Mouse (Mus musculus) hindbrain, embryonic 10.5 days (tissue): Measurements from ENCODE around the gene Gnat2. TPM values are rescaled to one million over a fixed set of nuclear protein-coding genes. Genes with fewer than 3 reads are reported as not detected.

Experiments used
- DNase-seq: peaks from one replicate; pipeline ENCODE4 v3.0.0-alpha.2; 2017; ENCODE audit warnings: low spot score
- H3K27ac ChIP-seq: fragments of 300-500 bp; sonication (generic); 2 replicates; pipeline ENCODE4 v1.5.1; 2016; ENCODE audit warnings: mild to moderate bottlenecking, moderate library complexity
- H3K27me3 ChIP-seq: fragments of 300-500 bp; sonication (generic); 2 replicates; pipeline ENCODE4 v1.6.1; 2016; ENCODE audit warnings: mild to moderate bottlenecking; ENCODE audit not compliant: poor library complexity, insufficient read depth, severe bottlenecking
- H3K36me3 ChIP-seq: fragments of 300-500 bp; sonication (generic); 2 replicates; pipeline ENCODE4 v1.6.1; 2016; ENCODE audit warnings: mild to moderate bottlenecking, moderate library complexity
- H3K4me1 ChIP-seq: fragments of 300-500 bp; sonication (generic); replicated peaks from 2 replicates; pipeline ENCODE4 v1.6.1; 2016; ENCODE audit warnings: mild to moderate bottlenecking
- H3K4me3 ChIP-seq: fragments of 300-500 bp; sonication (generic); 2 replicates; pipeline ENCODE4 v1.5.1; 2016; ENCODE audit warnings: mild to moderate bottlenecking, moderate library complexity
- H3K9me3 ChIP-seq: fragments of 300-500 bp; sonication (generic); 2 replicates; pipeline ENCODE4 v1.6.1; 2016; ENCODE audit warnings: mild to moderate bottlenecking, moderate library complexity
- WGBS: fragments of 180-500 bp; shearing (Covaris S2); methylation state at CpG from one replicate; pipeline ENCODE4 v1.1.7; 2016; 5-methylcytosine and 5-hydroxymethylcytosine counted together
- polyA plus RNA-seq: library from polyadenylated mRNA; unstranded; fragments of >200 nt; fragmentation: Nextera tagmentation; extraction: Ambion mirVana; gene quantifications from 2 replicates; pipeline ENCODE4 v1.2.1, GENCODE M21; 2016

The Gnat2 gene
- polyA plus RNA-seq, 1 experiment from 2014 or later: 0.46 TPM

DNA sequence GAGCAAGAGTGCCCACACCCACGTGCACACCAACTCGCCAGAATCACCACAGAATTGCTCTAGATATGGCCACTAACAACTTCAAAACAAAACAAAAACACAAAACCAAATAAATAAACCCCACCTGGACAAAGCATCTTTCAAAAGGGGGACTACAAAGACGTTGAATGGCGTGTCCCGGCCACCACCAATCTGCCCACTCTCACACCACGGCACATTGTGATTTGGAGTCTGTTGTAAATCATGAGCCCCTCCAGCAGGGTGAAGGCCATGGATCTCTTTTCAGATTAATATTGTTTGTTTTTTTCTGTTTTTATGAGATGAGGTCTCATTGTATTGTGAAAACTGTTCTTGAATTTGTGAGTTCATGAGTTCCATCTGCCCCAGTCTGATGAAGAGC is 9.5 kb downstream of the Gnat2 start:
- Histone ChIP-seq H3K27ac (no peak overlapping the region), H3K4me3 (no peak overlapping the region), H3K9me3 (no peaks in the 10 kb centered on the region), H3K36me3 (peaks cover 24% of the 10 kb centered on the region), H3K27me3 (no peaks in the 10 kb centered on the region), H3K4me1 (no peaks in the 10 kb centered on the region)
- 88% methylated on average over 6 of the region's 6 CpGs for WGBS
- DNase-seq: no peak

DNA sequence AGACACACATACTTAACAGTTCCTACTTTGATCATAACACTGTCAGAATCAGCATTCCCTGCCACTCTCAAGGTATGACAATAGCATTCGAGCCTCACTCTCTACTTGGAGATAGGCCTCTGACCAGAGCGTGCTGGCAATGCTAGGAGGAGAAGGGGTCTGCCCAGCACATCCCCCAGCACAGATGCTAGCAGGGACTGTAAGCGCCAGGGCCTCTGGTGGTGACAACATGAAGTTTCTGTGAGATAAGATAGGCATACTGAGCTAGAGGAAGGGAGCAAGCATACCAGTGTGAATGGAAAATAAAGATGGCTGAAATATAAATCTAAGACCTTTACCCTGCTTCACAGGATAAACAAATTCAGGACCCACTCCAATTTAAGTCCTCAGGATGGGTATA is 12.7 kb downstream of the Gnat2 start:
- H3K4me1 ChIP-seq: no peaks in the 10 kb centered on the region
- H3K27ac ChIP-seq: no peak overlapping the region
- no peaks in the 10 kb centered on the region for H3K9me3 ChIP-seq
- H3K27me3 ChIP-seq: no peaks in the 10 kb centered on the region
- DNase-seq: no peak
- H3K4me3 ChIP-seq: no peak overlapping the region
- peaks cover 54% of the 10 kb centered on the region for H3K36me3 ChIP-seq
- WGBS: 92% methylated on average over 3 of the region's 3 CpGs

DNA sequence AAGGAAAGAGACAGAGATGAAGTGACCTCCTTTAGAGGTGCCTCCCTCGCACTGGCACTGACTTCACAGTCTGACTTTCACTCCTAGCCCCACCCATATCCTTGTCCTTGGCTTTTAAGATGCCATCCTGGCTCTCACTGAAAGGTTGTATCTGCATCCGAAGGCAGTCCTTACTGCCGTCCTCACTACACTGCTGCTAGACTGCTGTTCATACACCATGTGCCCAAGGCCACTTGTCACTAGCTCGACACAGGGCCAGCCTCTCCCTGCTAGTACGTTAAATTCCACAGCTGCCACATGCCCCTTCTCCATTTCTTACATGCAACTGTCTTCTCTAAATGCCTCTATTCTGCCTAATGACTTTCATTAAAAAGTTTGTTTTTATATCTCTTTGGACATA is 18.7 kb downstream of the Gnat2 start:
- Histone ChIP-seq H3K9me3 (no peaks in the 10 kb centered on the region), H3K36me3 (peaks cover 96% of the 10 kb centered on the region), H3K4me1 (no peaks in the 10 kb centered on the region), H3K27me3 (no peaks in the 10 kb centered on the region), H3K4me3 (no peak overlapping the region), H3K27ac (no peak overlapping the region)
- 91% methylated on average over 5 of the region's 5 CpGs for WGBS
- DNase-seq: no peak

DNA sequence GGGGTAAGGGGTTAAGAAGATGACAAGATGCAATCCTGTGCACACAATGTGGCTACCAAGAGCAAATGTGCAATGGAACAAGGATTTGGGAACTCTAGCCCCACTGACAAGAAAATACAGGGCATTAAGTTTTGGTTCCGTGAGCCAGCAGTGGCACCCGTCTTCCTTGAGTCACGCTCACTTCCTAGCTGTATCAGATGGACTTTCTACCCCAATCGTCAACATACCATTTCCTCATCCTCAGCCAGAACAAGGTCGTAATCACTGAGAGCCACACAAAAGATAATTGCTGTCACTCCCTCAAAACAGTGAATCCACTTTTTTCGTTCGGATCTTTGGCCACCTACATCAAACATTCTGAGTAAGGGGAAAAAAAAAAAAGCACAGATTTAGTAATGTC is 19.7 kb downstream of the Gnat2 start:
- Histone ChIP-seq H3K4me3 (no peak overlapping the region), H3K27me3 (no peaks in the 10 kb centered on the region), H3K4me1 (no peaks in the 10 kb centered on the region), H3K9me3 (no peaks in the 10 kb centered on the region), H3K27ac (no peak overlapping the region), H3K36me3 (peaks cover 97% of the 10 kb centered on the region)
- DNase-seq: no peak
- 94% methylated on average over 7 of the region's 7 CpGs for WGBS

DNA sequence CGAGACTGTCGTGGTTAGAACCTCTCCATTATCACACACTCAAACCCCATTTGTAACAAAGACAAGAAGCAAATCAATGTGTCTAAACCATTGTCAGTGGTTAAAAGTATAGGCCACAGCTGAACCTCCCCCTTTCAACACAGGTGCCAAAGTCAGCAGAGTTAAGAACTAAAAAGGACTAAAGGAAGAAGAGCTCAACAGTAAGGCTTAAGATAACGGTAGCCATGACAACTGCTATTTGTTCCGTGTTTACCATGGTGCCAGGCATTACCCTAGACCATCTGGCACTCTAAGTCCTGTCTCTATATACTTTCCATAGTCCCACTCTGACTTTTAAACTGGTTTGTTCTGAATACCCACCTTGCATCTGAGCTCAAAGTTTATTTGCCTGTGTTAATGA is 20.1 kb downstream of the Gnat2 start:
- Histone ChIP-seq H3K36me3 (peaks cover 98% of the 10 kb centered on the region), H3K9me3 (no peaks in the 10 kb centered on the region), H3K27me3 (no peaks in the 10 kb centered on the region), H3K4me3 (no peak overlapping the region), H3K4me1 (no peaks in the 10 kb centered on the region), H3K27ac (no peak overlapping the region)
- DNase-seq: no peak
- WGBS: 92% methylated on average over 4 of the region's 4 CpGs

DNA sequence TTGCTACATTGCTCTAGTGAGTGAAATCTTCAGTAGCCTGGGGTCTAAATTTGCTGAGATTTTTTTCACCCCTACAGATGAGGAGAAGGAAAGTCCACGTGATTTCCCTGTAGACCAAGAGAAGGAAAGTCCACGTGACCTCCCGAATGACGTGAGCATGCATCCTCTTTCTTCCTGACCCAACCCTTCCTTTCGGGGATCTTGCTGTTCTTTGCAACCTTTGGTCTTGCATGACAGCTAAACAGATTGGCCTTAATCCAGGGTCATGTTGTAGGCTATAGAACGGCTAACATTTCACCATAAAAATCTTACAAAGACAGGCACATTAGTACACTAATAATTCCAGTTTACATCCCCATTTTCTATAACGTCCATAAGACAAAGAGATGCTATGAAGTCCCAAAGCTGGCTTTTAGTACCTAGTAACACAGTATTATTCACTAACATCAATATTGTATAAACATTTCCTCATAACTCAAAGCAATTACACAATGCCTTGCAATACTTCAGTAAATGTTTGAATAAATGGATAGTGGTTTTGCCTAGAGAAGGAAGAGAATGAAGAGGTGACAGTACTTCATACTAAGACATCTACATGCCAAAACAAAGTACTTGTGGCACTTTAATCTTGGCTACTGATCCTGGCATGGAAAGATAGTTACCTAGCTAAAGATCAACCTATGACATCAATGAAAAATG is 21.2 kb downstream of the Gnat2 start:
- WGBS: 93% methylated on average over 7 of the region's 7 CpGs

DNA sequence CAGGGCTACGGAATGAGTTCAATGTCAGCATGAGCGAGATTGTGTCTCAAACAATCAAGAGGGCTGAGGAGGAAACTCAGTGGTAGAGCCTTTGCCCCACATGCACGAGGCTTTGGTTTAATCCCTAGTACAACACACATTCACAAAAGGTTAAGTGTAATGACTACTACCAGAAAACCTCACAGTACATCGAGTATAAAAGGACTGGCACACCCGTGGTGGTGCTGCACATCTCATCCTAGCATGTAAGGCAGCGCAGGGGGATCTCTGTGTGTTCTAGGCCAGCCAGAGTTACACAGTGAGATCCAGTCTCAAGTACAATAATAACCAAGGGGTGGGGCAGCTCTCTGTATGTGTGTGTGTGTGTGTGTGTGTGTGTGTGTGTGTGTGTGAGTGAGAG is 24.9 kb downstream of the Gnat2 start:
- Histone ChIP-seq H3K4me3 (no peak overlapping the region), H3K27me3 (no peaks in the 10 kb centered on the region), H3K9me3 (no peaks in the 10 kb centered on the region), H3K4me1 (no peaks in the 10 kb centered on the region), H3K27ac (no peak overlapping the region), H3K36me3 (peaks cover 96% of the 10 kb centered on the region)
- DNase-seq: no peak
- WGBS: 94% methylated on average over 6 of the region's 6 CpGs

More for the DNA sequence above, 21.2 kb downstream of the Gnat2 start:
- H3K9me3 ChIP-seq: no peaks in the 10 kb centered on the region
- no peak overlapping the region for H3K4me3 ChIP-seq
- no peaks in the 10 kb centered on the region for H3K27me3 ChIP-seq
- no peak for DNase-seq
- H3K36me3 ChIP-seq: peaks cover 98% of the 10 kb centered on the region
- no peaks in the 10 kb centered on the region for H3K4me1 ChIP-seq
- H3K27ac ChIP-seq: no peak overlapping the region

DNA sequence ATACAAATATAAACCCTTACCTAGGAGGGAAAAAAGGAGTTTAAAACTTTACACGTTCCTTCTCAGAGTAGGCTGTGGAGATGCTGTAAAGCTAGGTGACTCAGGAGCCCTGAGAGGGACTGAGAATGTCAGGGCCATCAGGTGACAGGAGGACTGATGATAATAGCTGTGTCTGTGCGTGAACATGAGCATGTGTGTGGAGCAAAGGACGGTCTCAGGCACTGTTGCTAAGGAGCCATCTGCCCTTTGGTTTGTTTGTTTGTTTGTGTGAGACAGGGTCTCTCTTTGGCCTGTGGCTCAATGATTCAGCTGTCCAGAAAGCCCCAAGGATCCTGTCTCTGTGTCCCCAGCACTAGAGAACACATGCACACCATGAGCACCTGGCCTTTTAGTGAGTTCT is 28.5 kb downstream of the Gnat2 start:
- no peak overlapping the region for H3K27ac ChIP-seq
- WGBS: 90% methylated on average over 3 of the region's 3 CpGs
- no peaks in the 10 kb centered on the region for H3K4me1 ChIP-seq
- H3K27me3 ChIP-seq: no peaks in the 10 kb centered on the region
- H3K9me3 ChIP-seq: no peaks in the 10 kb centered on the region
- no peak overlapping the region for H3K4me3 ChIP-seq
- H3K36me3 ChIP-seq: peaks cover 72% of the 10 kb centered on the region
- no peak for DNase-seq

DNA sequence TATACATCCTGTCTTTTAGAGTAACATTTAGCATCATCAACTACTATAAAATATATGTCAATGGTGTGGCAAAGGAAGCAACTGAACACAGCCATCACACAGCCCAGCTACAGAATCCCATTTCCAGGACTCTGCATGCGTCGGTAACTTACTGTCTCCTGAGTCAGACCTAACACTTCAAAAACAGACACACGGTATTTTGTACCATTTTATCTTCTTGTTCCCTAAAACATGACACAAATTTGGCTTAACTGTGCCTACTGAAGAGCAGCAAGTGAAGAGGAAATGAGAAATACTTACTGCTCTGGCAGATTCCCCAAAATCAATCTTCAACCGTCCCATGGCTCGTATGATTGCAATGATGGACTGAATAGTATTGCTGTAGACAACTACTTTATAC is 30.7 kb downstream of the Gnat2 start:
- no peaks in the 10 kb centered on the region for H3K27me3 ChIP-seq
- peaks cover 51% of the 10 kb centered on the region for H3K36me3 ChIP-seq
- 92% methylated on average over 5 of the region's 5 CpGs for whole genome bisulfite sequencing
- H3K27ac ChIP-seq: no peak overlapping the region
- H3K4me3 ChIP-seq: no peak overlapping the region
- no peak for DNase-seq
- H3K4me1 ChIP-seq: peaks cover 3% of the 10 kb centered on the region; the same call in 1 of the 2 replicates
- no peaks in the 10 kb centered on the region for H3K9me3 ChIP-seq

DNA sequence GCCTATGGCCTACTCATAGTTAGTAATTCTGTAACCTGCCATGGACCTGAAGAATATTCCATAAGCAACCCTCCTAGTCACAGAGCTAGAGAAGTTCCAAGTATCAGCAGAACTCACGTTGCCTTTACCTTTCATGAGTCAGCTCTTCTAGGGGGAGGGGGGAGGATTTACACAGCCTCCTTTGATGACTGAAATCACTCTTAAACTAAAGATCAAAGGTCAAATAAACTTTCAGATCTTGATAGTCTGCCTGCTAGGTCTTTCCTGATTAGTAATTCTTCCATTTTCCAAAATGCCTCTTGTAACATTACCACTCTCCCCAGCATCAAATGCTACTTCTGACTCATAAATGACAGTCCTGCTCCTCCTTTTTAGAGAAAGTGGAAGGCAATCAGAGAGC is 31.5 kb downstream of the Gnat2 start:
- no peak for DNase-seq
- Histone ChIP-seq H3K4me3 (no peak overlapping the region), H3K27me3 (no peaks in the 10 kb centered on the region), H3K4me1 (peaks cover 11% of the 10 kb centered on the region; the same call in 1 of the 2 replicates), H3K36me3 (peaks cover 42% of the 10 kb centered on the region), H3K27ac (no peak overlapping the region), H3K9me3 (no peaks in the 10 kb centered on the region)
- 81% methylated on average over 1 of the region's 1 CpGs for WGBS

DNA sequence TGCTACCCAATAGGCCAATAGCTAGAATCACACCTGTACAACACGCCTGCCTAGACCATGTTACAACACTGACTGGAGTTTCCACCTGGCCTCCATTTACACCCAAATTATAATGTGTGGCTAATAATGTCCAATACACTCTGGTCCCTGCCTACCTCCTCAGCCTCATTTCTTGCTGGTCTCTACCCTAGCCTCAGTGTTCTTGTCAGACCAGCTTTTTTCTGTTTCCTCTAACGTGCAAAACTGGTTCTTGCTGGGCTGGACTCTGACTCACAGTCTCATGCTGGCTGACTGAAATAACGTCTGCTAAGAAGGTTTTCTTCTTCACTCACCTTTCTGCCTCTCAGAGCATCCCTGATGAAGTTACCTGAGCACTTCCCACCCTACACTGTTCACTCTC is 33.7 kb downstream of the Gnat2 start:
- H3K27me3 ChIP-seq: no peaks in the 10 kb centered on the region
- peaks cover 20% of the 10 kb centered on the region for H3K36me3 ChIP-seq
- no peak overlapping the region for H3K4me3 ChIP-seq
- no peak for DNase-seq
- no peaks in the 10 kb centered on the region for H3K9me3 ChIP-seq
- 90% methylated on average over 3 of the region's 3 CpGs for WGBS
- H3K4me1 ChIP-seq: peaks cover 13% of the 10 kb centered on the region; the same call in 1 of the 2 replicates
- H3K27ac ChIP-seq: no peak overlapping the region

DNA sequence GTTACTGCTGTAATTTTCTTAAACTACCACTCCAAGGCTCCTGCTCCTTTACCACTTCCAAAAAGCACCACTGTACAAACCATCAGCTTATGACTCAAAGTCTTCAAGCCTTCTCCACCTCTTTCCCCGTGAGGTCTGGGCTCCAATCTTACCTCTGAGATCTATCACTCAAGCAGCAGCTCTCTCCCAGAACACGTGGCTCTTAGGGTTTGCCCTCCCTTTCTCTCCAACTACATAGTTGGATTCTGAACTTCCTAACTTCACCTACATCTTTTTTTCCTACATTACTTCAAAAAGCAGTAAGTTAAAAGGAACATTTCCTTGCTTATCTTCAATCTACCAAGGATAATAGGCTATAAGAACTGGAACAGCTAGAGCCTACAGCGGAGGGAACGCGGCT is 35.9 kb downstream of the Gnat2 start:
- peaks cover 1% of the 10 kb centered on the region for H3K36me3 ChIP-seq
- WGBS: 82% methylated on average over 5 of the region's 5 CpGs
- no peak for DNase-seq
- no peak overlapping the region for H3K27ac ChIP-seq
- H3K4me1 ChIP-seq: peaks cover 17% of the 10 kb centered on the region; the same call in 1 of the 2 replicates
- no peak overlapping the region for H3K4me3 ChIP-seq
- H3K27me3 ChIP-seq: no peaks in the 10 kb centered on the region
- H3K9me3 ChIP-seq: no peaks in the 10 kb centered on the region

DNA sequence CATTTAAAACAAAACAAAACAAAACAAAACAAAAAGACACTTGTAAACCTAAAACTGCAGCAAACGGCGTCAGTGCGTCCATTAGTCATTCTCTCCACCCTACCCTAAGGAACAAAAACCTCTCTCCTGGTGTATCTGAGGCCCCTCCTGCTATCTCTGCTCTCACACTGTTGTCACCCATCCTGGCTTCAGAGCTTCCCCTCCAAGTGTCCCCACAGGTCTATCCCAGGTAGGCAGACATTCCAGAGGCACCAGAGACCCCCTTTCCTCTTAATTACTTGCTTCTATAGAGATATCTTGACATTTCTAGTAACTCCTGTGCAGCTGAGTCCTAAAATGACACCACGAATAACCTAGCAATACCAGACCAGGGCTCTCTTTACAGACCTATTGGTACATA is 36.8 kb downstream of the Gnat2 start:
- no peak overlapping the region for H3K4me3 ChIP-seq
- H3K36me3 ChIP-seq: no peaks in the 10 kb centered on the region
- H3K9me3 ChIP-seq: no peaks in the 10 kb centered on the region
- no peak for DNase-seq
- H3K27ac ChIP-seq: no peak overlapping the region
- H3K27me3 ChIP-seq: no peaks in the 10 kb centered on the region
- 91% methylated on average over 4 of the region's 4 CpGs for WGBS
- peaks cover 17% of the 10 kb centered on the region; the same call in 1 of the 2 replicates for H3K4me1 ChIP-seq

DNA sequence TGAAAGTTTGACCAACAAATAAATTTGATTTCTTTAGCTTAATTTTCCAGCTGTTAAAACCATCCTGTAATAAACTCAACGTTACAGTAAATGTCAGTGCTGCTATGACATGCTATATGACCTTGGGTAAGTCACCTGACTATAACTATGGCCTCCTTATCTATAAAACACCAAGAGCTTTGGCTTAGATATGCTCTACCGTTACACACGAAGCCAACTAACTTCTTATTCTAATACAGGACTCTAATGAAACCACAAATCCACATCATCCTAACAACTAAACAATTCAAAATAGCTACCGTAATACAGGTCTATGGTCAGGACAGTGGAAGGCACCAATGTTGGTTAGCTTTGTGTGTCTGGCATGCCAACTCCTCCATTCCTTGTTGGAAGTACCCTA is 37.2 kb downstream of the Gnat2 start:
- Histone ChIP-seq H3K27me3 (no peaks in the 10 kb centered on the region), H3K4me3 (no peak overlapping the region), H3K27ac (no peak overlapping the region), H3K9me3 (no peaks in the 10 kb centered on the region), H3K36me3 (no peaks in the 10 kb centered on the region), H3K4me1 (peaks cover 17% of the 10 kb centered on the region; the same call in 1 of the 2 replicates)
- DNase-seq: no peak
- WGBS: 94% methylated on average over 4 of the region's 4 CpGs
